Mouse (Mus musculus) CH12.LX (cell line): Measurements from ENCODE around the gene Impdh1. TPM values are rescaled to one million over a fixed set of nuclear protein-coding genes. Genes with fewer than 3 reads are reported as not detected.

Experiments
- DNase-seq: peaks from one replicate; pipeline ENCODE4 v3.0.0-alpha.2; 2013; ENCODE audit errors: extremely low read depth
- H3K27ac ChIP-seq: 2 replicates; pipeline ENCODE4 v1.5.1; 2012; ENCODE audit warnings: low read depth, mild to moderate bottlenecking, control low read depth, moderate library complexity; ENCODE audit not compliant: insufficient read depth
- H3K27me3 ChIP-seq: replicated peaks from 2 replicates; pipeline ENCODE3; 2012; ENCODE audit warnings: inconsistent platforms
- H3K36me3 ChIP-seq, 2 experiments: replicated peaks in 1 of 2; 2 replicates each; pipeline versions ENCODE3 to v1.6.1; 2012; ENCODE audit warnings: inconsistent platforms in 1 of 2, low read length in 1 of 2, mild to moderate bottlenecking in 1 of 2, mixed read lengths in 1 of 2, moderate library complexity in 1 of 2; ENCODE audit not compliant: control insufficient read depth in 1 of 2, insufficient read depth in 1 of 2
- H3K4me1 ChIP-seq, 2 experiments: 2 replicates each; pipeline ENCODE4 v1.6.1; 2012; ENCODE audit warnings: inconsistent platforms in 1 of 2, moderate library complexity in 1 of 2; ENCODE audit not compliant: insufficient read depth in 2 of 2, control insufficient read depth in 1 of 2
- H3K4me2 ChIP-seq: 2 replicates; pipeline ENCODE4 v1.6.1; 2012; ENCODE audit warnings: low read depth, mild to moderate bottlenecking, control low read depth; ENCODE audit not compliant: poor library complexity, insufficient read depth, severe bottlenecking
- H3K4me3 ChIP-seq, 3 experiments: fragments of 150-350 bp in 1 of 3; sonication (generic) in 1 of 3; replicated peaks in 1 of 3; 2 replicates each; pipeline versions ENCODE3 to v1.5.1; 2011 to 2012; ENCODE audit warnings: low read depth in 2 of 3, low read length in 2 of 3, mild to moderate bottlenecking in 2 of 3, moderate library complexity in 2 of 3, control low read depth in 1 of 3, improper control_type of control experiment in 1 of 3, inconsistent platforms in 1 of 3, mixed read lengths in 1 of 3; ENCODE audit not compliant: poor library complexity in 1 of 3
- H3K79me2 ChIP-seq: replicated peaks from 2 replicates; pipeline ENCODE4 v1.6.1; 2012; ENCODE audit warnings: mild to moderate bottlenecking, moderate library complexity; ENCODE audit not compliant: control insufficient read depth, poor library complexity, insufficient read depth, severe bottlenecking; ENCODE audit errors: extremely low read depth
- H3K9ac ChIP-seq: 2 replicates; pipeline ENCODE4 v1.6.1; 2012; ENCODE audit warnings: low read depth, mild to moderate bottlenecking, control low read depth, moderate library complexity; ENCODE audit not compliant: insufficient read depth
- H3K9me3 ChIP-seq: replicated peaks from 2 replicates; pipeline ENCODE3; 2012; ENCODE audit warnings: low read length, inconsistent platforms, mixed read lengths
- BHLHE40 ChIP-seq: IDR thresholded peaks from 2 replicates; pipeline ENCODE4 v1.6.1; 2011; ENCODE audit warnings: mild to moderate bottlenecking, low read depth, low read length, improper control_type of control experiment
- CHD1 ChIP-seq: IDR thresholded peaks from 2 replicates; pipeline ENCODE4 v1.6.1; 2012; ENCODE audit warnings: low read depth, low read length, improper control_type of control experiment, inconsistent platforms
- CHD2 ChIP-seq: IDR thresholded peaks from 2 replicates; pipeline ENCODE4 v1.6.1; 2011; ENCODE audit warnings: low read length, improper control_type of control experiment
- CTCF ChIP-seq, 2 experiments: IDR thresholded peaks in 1 of 2; conservative IDR thresholded peaks in 1 of 2; 2 replicates each; pipeline ENCODE4 v1.5.1; 2011 to 2012; ENCODE audit warnings: low read depth in 2 of 2, low read length in 2 of 2, improper control_type of control experiment in 1 of 2, inconsistent platforms in 1 of 2, mild to moderate bottlenecking in 1 of 2, moderate library complexity in 1 of 2
- E2F4 ChIP-seq: IDR thresholded peaks from 2 replicates; pipeline ENCODE4 v1.6.1; 2011; ENCODE audit warnings: low read depth, low read length, improper control_type of control experiment; ENCODE audit not compliant: insufficient replicate concordance
- ELF1 ChIP-seq: IDR thresholded peaks from 2 replicates; pipeline ENCODE4 v1.6.1; 2014; ENCODE audit warnings: low read depth, mild to moderate bottlenecking, inconsistent platforms, low read length, improper control_type of control experiment
- EP300 ChIP-seq: IDR thresholded peaks from 2 replicates; pipeline ENCODE4 v1.6.1; 2011; ENCODE audit warnings: low read length, improper control_type of control experiment
- ETS1 ChIP-seq: conservative IDR thresholded peaks from 2 replicates; pipeline ENCODE4 v1.6.1; 2012; ENCODE audit warnings: low read depth, mild to moderate bottlenecking, inconsistent platforms, low read length, improper control_type of control experiment, moderate library complexity
- GABPA ChIP-seq: IDR thresholded peaks from 2 replicates; pipeline ENCODE4 v1.6.1; 2012; ENCODE audit warnings: low read depth, low read length, improper control_type of control experiment, inconsistent platforms; ENCODE audit not compliant: insufficient replicate concordance
- HCFC1 ChIP-seq: IDR thresholded peaks from 2 replicates; pipeline ENCODE4 v1.6.1; 2012; ENCODE audit warnings: low read depth, mild to moderate bottlenecking, inconsistent platforms, low read length, improper control_type of control experiment
- IRF4 ChIP-seq: IDR thresholded peaks from 2 replicates; pipeline ENCODE4 v1.6.1; 2014; ENCODE audit warnings: low read depth, mild to moderate bottlenecking, inconsistent platforms, low read length, improper control_type of control experiment
- JUN ChIP-seq: IDR thresholded peaks from 2 replicates; pipeline ENCODE4 v1.6.1; 2011; ENCODE audit warnings: low read depth, mild to moderate bottlenecking, low read length, improper control_type of control experiment, moderate library complexity; ENCODE audit not compliant: insufficient read depth
- JUND ChIP-seq: conservative IDR thresholded peaks from 2 replicates; pipeline ENCODE4 v1.6.1; 2011; ENCODE audit warnings: low read depth, low read length, improper control_type of control experiment
- MAX ChIP-seq: IDR thresholded peaks from 2 replicates; pipeline ENCODE4 v1.6.1; 2011; ENCODE audit warnings: low read length, improper control_type of control experiment
- MAZ ChIP-seq: IDR thresholded peaks from 2 replicates; pipeline ENCODE4 v1.6.1; 2012; ENCODE audit warnings: low read depth, mild to moderate bottlenecking, inconsistent platforms, low read length, improper control_type of control experiment, moderate library complexity
- MEF2A ChIP-seq: IDR thresholded peaks from 2 replicates; pipeline ENCODE4 v1.6.1; 2014; ENCODE audit warnings: low read depth, mild to moderate bottlenecking, inconsistent platforms, low read length, improper control_type of control experiment, borderline replicate concordance
- MYC ChIP-seq: IDR thresholded peaks from 2 replicates; pipeline ENCODE4 v1.6.1; 2011; ENCODE audit warnings: low read depth, mild to moderate bottlenecking, improper control_type of control experiment, low read length
- NELFE ChIP-seq: IDR thresholded peaks from 2 replicates; pipeline ENCODE4 v1.6.1; 2011; ENCODE audit warnings: low read depth, low read length, improper control_type of control experiment
- POLR2A ChIP-seq: IDR thresholded peaks from 2 replicates; pipeline ENCODE4 v1.6.1; 2011; ENCODE audit warnings: low read depth, mild to moderate bottlenecking, improper control_type of control experiment, low read length
- SIN3A ChIP-seq: IDR thresholded peaks from 2 replicates; pipeline ENCODE4 v1.6.1; 2012; ENCODE audit warnings: low read length, improper control_type of control experiment, inconsistent platforms
- SMC3 ChIP-seq: IDR thresholded peaks from 2 replicates; pipeline ENCODE4 v1.6.1; 2011; ENCODE audit warnings: low read depth, low read length, improper control_type of control experiment
- TBP ChIP-seq: conservative IDR thresholded peaks from 2 replicates; pipeline ENCODE4 v1.6.1; 2011; ENCODE audit warnings: low read depth, low read length, improper control_type of control experiment
- USF1 ChIP-seq: IDR thresholded peaks from 2 replicates; pipeline ENCODE4 v1.6.1; 2014; ENCODE audit warnings: low read depth, mild to moderate bottlenecking, inconsistent platforms, low read length, improper control_type of control experiment
- USF2 ChIP-seq: conservative IDR thresholded peaks from 2 replicates; pipeline ENCODE4 v1.6.1; 2011; ENCODE audit warnings: low read depth, low read length, improper control_type of control experiment
- ZC3H11A ChIP-seq: IDR thresholded peaks from 2 replicates; pipeline ENCODE4 v1.6.1; 2012; ENCODE audit warnings: low read depth, mild to moderate bottlenecking, inconsistent platforms, low read length, improper control_type of control experiment
- ZKSCAN1 ChIP-seq: IDR thresholded peaks from 2 replicates; pipeline ENCODE4 v1.6.1; 2012; ENCODE audit warnings: low read depth, inconsistent platforms, low read length, improper control_type of control experiment, borderline replicate concordance
- ZNF384 ChIP-seq: IDR thresholded peaks from 2 replicates; pipeline ENCODE4 v1.6.1; 2012; ENCODE audit warnings: low read depth, low read length, improper control_type of control experiment, inconsistent platforms
- dilution Hi-C: fragments of 300-500 bp; cut with MboI; formaldehyde crosslinking; loops from 2 replicates; pipeline ENCODE4 v1.14.3; 2020; ENCODE audit warnings: low sequenced_read_pairs; ENCODE audit not compliant: extremely low pct_unique_long_range_greater_than_20kb, extremely low pct_ligation_motif_present
- in situ Hi-C: fragments of 300-500 bp; cut with MboI; formaldehyde crosslinking; loops from 3 replicates; pipeline ENCODE4 v1.14.3; 2019; ENCODE audit warnings: low sequenced_read_pairs, low pct_ligation_motif_present, low pct_unique_long_range_greater_than_20kb, mixed read lengths
- polyA plus RNA-seq: library from polyadenylated mRNA; unstranded; fragments of >175 nt; gene quantifications from 2 replicates; pipeline ENCODE4 v1.2.1, GENCODE M21; 2012; ENCODE audit warnings: low read depth; ENCODE audit not compliant: insufficient read length
- total RNA-seq, 2 experiments: library from RNA; depleted of rRNA; stranded (reverse); fragments of 300-350 nt in 1 of 2; fragments of >200 nt in 1 of 2; gene quantifications; 2 replicates each; pipeline ENCODE4 v1.2.3; 2012 to 2014

The Impdh1 gene
- total and polyA plus RNA-seq, 3 experiments, result 3.1 to 19.6 (median 14.9) TPM

DNA sequence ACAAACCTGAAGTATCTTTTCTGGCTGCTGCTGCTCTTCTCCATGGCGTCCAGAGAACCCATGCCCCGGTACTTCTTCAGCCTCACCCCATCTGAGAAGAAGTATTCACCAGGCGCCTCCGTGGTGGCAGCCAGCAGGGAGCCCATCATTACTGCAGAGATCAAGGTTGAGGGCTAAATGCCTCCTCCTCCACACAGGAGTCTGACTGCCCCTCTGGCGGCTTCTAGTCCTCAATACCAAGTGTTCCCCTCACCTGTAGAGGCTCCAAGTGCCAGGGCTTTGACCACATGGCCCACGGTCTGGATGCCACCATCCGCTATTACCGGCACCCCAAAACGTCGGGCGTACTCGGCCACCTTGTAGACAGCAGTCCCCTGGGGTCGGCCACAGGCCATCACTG is 13.1 kb downstream of the Impdh1 start:
- Histone ChIP-seq H3K27me3 (no peaks in the 10 kb centered on the region), H3K79me2 (no peaks in the 10 kb centered on the region), H3K36me3 (peaks cover 44 to 70% of the 10 kb centered on the region in 2 experiments), H3K4me2 (no peak overlapping the region), H3K4me1 (peaks cover 0 to 6% of the 10 kb centered on the region in 2 experiments; a peak in 2 of 4 replicates), H3K4me3 (no peak overlapping the region), H3K9ac (no peak overlapping the region), H3K27ac (no peak overlapping the region), H3K9me3 (no peaks in the 10 kb centered on the region)
- DNase-seq, result no peak
- in situ Hi-C loops (loop anchor here (5.0 to 10.0 kb wide), 2 partner anchors 36 to 72 kb away; partner anchors contain the start of genes Fam71f2, Hilpda and Rbm28), dilution Hi-C loops (no loop called here)
- TF ChIP-seq ZKSCAN1 (no peak), MYC (no peak), JUN (no peak), ZNF384 (no peak), ELF1 (no peak), NELFE (no peak), MAX (no peak), BHLHE40 (no peak), SMC3 (no peak), USF1 (no peak), EP300 (no peak), CTCF (conservative IDR thresholded peaks at IDR 0.05 in 1 of 2, IDR thresholded peaks at IDR 0.05 in 1 of 2; ENCODE audit: low read depth in 2 of 2, low read length in 2 of 2) (no peak), CHD1 (no peak), USF2 (no peak), ETS1 (no peak), POLR2A (no peak), MEF2A (no peak)

DNA sequence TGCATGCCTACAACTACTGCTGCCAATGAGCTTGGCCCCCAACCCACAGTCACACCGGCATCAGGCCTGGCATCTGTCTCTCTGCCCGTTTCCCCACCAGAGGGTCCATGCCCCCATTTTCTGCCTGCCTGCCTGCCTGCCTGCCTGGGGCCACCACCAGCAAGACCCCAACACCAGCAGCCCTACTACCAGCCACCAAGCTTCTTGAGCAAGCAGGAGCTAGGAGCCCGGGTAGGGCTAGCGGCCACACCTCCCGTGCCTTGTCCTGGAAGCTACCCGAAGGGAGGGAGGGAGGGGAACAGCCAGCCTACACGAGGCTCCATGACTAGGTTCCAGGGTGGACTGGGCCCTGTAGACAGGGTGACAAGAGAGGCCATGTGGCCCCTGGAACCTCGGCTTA is 14.2 kb downstream of the Impdh1 start:
- Histone ChIP-seq H3K4me2 (no peak overlapping the region), H3K27me3 (no peaks in the 10 kb centered on the region), H3K4me3 (no peak overlapping the region), H3K4me1 (peaks cover 0 to 4% of the 10 kb centered on the region in 2 experiments; a peak in 1 of 4 replicates), H3K9me3 (no peaks in the 10 kb centered on the region), H3K79me2 (no peaks in the 10 kb centered on the region), H3K27ac (no peak overlapping the region), H3K9ac (no peak overlapping the region), H3K36me3 (peaks cover 42 to 65% of the 10 kb centered on the region in 2 experiments)
- in situ Hi-C loops, result loop anchor here (5.0 to 10.0 kb wide), 2 partner anchors 35 to 73 kb away; partner anchors contain the start of genes Fam71f2, Hilpda and Rbm28
- dilution Hi-C loops, result no loop called here
- DNase-seq, result no peak
- TF ChIP-seq CTCF (conservative IDR thresholded peaks at IDR 0.05 in 1 of 2, IDR thresholded peaks at IDR 0.05 in 1 of 2; ENCODE audit: low read depth in 2 of 2, low read length in 2 of 2), result no peak
- TF ChIP-seq TBP, result no peak
- no peak for TF ChIP-seq CHD2
- TF ChIP-seq ZKSCAN1, result no peak
- TF ChIP-seq SMC3, result no peak
- TF ChIP-seq HCFC1, result no peak
- TF ChIP-seq CHD1, result no peak
- no peak for TF ChIP-seq JUN
- TF ChIP-seq POLR2A, result no peak
- no peak for TF ChIP-seq ZC3H11A
- no peak for TF ChIP-seq GABPA
- TF ChIP-seq IRF4, result no peak
- no peak for TF ChIP-seq JUND
- no peak for TF ChIP-seq USF1
- TF ChIP-seq E2F4, result no peak
- no peak for TF ChIP-seq NELFE
- no peak for TF ChIP-seq MAZ
- no peak for TF ChIP-seq SIN3A
